Mouse (Mus musculus) kidney, postnatal 36 days (tissue): ENCODE measurements at regions not wholly inside any gene's neighbourhood (a gene's known extent, or its start where the extent isn't known, plus 50 kb on each side); places are given as distances from the start of the nearest gene placed in this dataset.
A peak's percentile ranks its signal among the peaks of the same experiment; 100 is the strongest.

Source experiments
- DNase-seq, 2 experiments: peaks; one replicate each; pipeline ENCODE4 v3.0.0; 2021 to 2022; ENCODE audit warnings: mixed read lengths in 2 of 2

DNA sequence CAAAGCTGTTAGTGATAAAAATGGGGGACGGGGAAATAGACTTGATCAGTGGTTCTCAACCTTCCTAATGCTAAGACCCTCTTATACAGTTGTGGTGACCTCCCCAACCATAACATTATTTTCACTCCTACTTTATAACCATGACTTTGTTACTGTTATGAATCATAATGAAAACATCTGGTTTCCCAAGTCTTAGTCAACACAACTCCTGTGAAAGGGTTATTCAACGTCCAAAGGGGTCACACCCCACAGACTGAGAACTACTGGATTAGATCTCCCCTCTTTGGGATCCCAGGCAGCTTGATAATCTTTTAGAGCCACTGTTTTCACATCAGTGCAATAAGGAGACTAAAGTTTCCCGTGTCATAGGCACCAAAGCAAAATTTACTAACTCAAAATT lies 141.1 kb upstream of the Fndc3a start:
- DNase-seq: no peak

DNA sequence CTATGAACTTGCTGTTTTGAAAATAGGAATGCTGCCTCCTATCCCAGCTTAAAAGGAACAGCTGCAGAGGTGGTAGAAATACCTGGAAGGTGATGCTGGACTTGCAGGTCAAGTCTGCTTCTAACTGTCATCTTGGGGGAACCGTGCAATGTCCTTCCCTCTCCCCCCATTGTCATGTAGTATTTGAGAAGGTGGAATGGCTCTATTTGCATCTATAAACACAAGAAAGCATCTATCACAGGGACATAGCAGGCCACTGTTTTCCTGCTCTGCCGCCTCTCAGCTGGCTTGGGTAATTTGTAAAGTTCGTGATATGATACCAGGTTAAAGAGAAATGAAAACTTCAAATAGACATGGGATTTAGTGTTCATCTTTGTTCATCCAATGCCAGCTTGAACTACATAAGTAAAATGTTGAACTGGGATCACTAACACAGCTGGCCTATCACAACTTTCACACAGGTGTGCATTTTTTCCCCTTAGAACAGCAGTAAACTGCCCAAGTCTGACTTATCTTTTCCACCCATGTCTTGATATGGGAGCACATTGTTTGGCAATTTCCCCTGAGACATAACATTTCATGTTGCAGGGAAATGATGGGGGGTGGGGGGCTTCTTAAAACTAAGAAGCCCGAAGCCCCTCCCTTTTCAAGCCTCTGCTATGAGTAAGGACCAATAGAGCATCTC lies 138.6 kb upstream of the Fndc3a start:
- no peak for DNase-seq

DNA sequence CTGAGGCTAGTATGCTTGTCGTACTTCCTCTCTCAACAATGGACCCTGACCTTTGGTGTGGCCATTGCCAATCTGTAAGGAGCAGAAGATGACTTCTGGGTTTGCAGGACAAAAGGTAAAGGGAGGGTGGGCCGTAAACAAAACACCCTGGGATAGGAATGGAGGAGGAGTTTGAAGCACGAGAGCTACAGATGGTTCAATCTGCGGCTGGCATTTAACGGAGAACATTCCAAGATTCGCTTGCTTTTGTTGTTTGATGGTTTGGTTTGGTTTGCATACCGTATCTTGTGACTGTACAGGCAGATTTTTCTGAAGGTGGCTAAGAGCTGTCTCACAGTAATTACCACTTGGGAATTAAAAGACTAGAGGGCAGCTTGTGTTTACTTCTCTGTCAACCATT lies 137.7 kb upstream of the Fndc3a start:
- no peak for DNase-seq

DNA sequence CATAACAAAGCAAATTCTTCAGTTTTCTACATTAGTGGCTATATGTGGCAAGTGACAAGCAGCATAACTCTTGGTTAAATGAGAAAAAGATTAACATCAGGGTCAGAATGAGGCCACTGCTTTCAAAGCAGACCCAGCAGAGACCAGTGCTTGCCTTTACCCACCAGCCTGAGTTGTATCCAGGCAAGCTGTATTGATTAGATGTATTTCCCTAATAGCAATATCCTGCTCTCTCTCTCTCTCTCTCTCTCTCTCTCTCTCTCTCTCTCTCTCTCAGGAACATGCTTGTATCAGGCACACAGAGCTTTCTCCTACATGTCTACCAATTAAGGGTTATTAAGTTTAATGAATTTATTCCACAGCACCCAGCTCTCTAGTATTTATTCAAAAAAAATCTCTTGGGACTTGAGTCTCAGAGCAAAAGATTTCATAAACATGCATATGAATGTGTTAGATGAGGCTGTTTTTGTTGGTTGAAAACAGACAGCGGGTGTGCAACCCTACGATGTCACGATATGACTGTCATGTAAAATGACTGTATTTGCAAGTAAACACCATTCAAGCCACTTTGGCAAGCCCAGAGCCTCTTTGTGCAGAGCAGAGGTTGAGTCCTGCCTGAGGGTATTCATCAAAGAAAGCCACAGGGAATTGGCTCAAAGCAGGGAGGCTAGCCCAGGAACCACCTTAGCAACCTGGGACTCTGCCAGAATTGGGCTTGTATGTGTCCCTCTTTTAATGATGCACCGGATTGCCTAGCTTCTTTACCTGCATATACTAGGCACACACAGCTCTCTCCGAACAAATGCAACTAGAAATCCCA lies 136.0 kb upstream of the Fndc3a start:
- no peak for DNase-seq

DNA sequence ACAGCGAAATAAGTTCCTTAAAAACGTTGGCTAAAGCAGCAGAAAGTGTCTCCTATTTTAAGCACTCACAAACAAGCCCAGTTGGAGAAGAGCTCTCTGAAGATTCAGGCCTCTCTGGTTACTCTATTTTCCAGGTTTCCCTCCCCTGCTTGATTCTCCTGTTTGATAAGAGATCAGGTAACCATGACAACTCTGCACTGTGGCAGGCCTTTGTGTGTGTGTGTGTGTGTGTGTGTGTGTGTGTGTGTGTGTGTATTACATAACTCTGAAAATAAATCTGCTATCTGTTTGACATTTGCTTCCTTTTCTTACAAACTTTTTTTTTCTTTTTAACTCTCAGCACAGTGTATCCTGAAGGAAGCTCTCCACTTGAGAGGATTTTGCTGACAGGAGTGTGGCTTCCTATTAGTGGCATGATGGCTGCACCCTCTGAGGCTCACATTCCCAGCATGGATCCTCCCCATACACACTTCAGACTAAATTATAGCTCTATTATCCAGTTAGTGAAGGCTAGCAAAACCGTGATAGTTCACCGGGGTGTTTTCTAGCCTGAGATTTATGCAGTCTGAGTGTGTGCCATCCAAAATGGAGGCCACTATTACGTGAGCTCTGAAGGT lies 135.1 kb upstream of the Fndc3a start:
- DNase-seq: no peak

DNA sequence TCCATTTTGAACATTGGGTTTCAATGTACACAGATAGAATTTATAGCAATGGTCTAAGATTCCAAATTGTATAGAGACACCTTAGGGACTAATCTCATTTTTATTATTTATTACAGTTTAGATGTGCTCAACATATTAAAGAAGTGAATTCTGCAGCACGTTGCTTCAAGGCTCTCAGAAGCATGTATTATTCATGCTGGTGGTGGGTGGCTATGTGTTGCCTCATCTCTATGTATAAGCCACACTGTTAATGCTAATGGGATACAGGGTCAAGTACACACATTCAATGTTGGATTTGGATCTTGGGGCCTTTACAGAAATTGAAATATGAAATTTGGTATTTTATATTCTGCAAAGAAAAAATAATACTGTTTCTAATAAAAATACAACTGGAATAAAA lies 131.9 kb upstream of the Fndc3a start:
- no peak for DNase-seq

DNA sequence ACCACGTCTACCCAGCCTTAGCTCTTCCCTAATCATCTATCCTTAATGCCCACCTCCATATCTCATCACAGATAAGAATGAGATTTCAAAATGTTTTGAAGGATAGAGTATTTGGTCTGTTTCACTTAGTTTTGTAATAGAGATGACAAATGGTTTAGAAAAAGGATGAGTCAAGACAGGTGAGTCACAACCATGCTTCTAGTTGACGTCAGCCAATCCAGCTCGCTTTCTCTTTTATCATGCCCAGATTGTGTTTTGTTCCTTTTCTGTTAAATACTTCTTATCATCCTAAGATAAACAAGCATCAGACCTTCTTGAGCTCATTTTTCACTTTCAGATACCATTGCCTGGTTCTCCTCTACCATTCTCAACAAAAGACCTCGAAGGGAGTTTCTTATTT lies 125.4 kb upstream of the Fndc3a start:
- no peak for DNase-seq

DNA sequence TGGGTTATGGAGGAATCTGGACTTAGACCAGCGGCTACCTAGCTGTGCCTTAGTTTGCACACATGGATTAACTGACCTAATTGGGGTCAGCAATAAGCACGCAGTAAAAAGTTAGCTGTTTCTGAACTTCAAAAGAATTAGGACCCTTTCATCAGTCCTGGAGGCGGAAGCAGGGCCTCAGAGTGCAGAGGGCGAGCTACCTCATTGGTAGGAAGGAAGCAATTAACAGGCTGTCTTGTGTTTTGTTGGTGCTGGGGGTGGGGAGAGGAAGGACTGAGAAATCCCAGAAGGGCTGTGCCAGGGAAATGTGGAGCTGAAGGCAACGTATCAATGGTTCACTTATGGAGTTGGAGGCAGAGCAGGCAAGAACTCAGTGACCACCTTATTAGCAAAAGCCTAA lies 119.5 kb upstream of the Fndc3a start:
- DNase-seq: peak in 1 of 2 experiments; percentile 2

DNA sequence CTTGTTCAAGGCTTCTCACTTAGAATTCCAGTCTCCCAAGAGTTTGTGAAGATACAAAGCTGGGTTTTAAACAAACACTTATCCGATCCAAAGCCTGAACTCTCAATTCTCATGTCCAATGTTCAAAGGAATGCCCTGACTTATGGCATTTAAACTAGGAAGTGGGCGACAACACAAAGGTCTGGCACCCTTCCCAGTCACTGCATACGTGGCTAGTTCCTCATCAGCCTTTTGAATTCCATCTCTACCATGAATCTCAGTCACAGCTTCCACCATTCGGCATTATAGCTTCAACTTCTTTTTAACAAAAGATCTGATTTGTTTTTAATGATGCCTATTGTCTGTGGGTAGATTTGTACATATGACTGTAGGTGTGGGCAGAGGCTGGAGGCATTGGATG lies 115.7 kb upstream of the Fndc3a start:
- peak in 1 of 2 experiments; percentile 7 for DNase-seq

DNA sequence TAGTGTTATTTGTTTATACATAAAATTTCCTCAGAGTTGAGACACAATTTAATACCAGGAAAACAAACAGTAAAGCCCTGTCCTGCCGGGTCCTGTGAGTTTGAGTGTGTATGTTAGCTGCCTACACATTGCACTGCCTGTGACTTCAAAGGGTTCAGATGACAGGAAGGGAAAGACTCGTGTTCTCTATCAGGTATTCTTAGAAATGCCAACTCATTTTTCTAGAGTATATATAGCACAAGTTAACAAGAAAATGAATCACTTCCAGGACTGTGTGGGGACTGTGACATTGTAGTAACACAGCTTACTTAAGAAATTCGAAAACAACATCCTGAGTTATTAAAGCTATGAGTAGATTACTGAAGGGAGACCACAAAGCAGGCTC lies 112.4 kb upstream of the Fndc3a start:
- DNase-seq: no peak

DNA sequence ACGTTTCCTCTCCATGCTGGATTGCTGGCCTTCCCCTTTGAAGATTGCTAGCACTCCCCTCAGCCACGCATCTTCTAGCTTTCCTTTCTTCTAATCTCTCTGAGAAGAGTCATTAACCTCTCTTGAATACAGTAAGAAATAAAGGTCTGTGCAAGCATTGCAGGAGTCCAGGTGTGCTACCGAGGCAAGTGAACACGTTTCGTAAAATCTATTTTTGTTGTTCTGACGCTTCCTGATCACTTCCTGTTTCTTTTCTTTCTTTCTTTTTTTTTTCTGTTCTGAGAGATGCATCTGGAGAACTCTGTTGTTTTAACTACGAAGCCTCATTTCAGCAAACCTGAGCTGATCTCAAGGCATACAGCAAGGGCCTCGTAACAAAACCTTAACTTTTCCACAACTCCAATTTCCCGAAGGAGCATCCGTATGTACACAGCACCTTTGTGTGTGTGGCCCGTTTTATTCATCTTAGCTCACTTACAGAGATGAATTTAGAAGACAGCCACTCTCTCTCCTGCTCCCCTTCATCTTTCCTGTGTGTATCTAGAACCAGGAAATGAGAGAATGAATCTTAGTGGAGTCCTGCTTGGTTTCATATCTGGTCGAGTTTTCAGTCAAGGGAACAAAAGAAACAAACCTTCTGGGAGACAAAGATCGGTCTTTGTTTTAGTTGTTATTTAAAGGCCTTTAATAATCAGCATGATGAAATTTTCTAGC lies 111.9 kb upstream of the Fndc3a start:
- no peak for DNase-seq

DNA sequence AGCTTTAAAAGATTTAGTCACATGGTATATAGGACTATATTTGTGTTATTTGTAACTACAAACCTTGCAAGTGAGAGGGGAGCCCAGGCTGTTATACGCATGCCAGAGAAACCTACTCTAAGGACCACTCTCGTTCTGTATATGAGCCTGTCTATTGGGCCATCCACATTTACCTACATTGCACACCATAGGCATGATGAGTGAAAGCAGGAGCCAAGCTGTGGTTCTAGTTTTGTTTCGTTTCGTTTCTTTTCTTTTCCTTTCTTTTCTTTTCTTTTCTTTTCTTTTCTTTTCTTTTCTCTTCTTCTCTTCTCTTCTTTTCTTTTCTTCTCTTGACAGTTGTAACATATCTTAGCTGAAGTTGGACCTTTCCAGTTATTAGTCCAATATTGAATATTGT lies 109.2 kb upstream of the Fndc3a start:
- DNase-seq: no peak

DNA sequence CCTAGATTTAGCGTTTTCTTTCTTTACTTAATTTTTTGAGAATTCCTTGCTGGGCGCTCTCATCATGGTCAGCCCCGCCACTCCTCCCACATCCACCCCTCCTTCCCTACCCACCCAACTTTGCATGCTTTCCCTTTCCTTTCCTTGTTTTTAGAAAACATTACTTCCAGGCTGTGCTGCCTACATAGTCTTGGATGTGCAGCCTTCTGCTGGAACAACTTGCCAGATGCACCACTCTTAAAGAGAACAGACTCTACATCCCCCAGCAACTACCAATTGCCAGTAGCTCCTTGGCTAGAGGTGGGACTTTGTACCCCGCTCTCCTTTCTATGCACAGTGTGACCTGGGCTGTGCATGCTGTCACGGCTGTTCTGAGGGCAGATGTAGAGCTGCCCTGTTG lies 108.0 kb upstream of the Fndc3a start:
- DNase-seq: no peak

DNA sequence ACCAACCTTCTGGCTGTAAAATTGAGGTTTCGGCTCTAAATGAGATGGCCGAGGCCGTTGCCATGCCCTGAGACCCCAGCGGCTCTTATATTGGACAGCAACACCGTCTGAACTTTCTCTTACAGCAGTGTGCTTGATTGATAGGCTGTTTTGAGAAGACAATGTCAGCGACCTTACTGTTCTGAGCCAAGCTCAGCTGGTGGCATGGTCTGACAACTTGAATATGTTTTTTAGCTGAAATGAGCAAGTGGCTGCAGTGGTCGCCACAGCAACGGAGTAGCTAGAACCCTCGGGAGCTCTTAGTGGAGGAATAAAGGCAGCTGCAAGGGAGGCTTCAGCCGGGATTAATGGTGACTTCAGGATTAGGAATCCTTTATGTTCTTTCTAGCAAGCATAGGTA lies 107.0 kb upstream of the Fndc3a start:
- no peak for DNase-seq

DNA sequence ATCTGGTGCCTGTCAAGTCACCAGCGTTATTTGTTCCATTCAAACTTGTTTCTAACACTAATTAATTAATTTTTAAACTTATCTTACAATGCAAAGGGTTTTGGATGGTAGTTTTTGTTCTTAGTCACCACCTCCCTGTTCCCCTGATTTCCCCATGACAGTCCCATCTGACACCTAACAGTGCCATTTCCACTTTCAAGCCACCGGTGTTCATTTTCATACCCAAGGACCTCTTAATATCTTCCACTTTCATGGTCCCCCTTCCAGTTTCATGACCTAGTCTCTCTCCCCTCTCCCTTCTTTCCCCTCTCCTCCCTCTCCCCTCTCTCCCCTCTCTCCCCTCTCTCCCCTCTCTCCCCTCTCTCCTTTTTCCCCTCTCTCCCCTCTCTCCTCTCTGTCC lies 99.3 kb upstream of the Fndc3a start:
- no peak for DNase-seq

DNA sequence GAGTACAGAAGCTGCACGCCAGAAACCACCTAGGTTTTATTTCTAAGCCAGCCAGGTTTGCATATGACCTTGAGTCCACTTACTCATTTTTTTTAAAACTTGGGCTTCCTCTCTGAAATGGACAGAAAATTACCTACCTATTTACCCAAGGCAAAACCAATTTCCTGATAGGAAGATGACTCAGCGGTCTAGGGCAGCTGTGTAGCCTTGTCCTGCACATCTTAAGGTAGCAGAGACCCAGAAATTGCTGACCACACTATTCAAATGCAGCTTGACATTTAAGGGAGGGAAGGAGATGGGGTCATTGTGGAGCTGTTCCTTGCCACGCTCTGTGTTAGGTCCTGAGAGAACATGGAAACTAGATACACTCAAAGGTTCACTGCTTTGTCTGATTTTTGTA lies 98.1 kb upstream of the Fndc3a start:
- DNase-seq: no peak

DNA sequence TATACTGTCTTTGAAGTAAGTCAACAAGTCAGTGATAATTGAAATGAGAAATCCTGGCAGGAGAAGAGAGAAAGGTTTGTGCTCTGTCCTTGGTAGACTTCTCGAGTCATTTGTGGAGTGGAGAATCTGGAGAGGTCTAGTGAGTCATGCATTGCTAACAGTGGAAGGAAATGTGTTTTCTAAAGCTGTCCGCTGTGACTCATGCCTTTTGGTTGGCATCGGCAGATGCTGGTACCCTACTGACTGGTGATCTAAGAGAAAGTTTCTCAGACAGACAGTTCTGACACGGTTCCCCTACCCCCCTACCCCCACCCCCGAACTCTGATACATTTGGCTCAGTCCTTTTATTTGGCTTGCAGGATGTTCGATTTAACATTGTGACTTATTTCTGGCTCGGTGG lies 97.5 kb upstream of the Fndc3a start:
- no peak for DNase-seq

DNA sequence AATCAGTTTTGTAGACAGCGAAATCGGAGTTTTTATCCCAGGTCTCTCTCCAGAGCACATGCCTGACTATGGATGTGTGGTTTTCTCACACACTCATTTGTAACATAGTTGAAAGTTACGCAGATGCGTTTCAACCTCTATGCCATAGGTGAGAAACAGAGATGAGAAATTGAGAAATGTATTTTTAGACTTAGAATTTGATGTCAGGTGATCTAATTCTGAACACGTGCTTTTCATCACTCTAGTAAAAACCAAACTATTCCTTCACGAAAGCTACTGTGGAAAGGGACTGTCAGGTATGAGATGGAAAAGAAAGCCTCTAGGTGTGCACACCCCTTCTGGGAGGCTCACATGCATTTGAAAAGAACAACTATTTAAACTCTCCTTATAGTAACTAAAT lies 96.8 kb upstream of the Fndc3a start:
- no peak for DNase-seq

DNA sequence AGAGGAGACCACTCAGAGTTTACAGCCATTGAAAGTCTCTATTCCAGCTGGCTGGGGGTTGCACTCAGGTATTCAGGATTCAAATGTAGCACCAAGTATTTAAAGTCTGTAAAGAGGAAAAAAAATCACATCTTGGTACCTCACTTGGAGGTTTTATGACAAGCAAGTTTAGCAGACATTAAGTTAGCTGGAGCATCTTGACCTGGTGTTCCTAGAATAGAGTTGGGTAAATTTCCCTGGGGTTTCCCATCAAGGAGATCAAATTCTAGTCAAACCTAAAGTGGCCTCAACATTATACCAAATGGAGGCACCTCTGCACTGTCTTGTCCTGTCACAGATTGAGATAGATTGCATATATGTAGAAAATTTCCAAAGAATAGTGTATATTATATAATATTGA lies 93.8 kb upstream of the Fndc3a start:
- no peak for DNase-seq

DNA sequence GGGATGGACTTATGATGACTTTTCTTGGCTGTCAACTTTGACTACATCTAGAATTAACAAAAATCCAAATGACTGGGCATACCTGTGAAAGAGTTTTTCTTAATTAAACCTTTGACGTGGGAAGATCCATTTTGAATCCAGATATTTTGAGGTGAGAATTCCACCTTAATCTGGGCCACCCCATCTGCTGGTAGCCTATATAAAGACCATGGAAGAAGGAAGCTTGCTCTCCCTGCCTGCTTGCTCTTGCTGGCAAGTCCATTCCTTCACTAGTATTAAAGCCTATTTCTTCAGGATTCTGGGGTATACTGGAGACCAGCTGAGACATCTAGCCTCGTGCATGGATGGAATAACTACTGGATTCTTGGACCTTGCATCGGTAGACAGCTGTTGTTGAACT lies 80.9 kb upstream of the Fndc3a start:
- no peak for DNase-seq

DNA sequence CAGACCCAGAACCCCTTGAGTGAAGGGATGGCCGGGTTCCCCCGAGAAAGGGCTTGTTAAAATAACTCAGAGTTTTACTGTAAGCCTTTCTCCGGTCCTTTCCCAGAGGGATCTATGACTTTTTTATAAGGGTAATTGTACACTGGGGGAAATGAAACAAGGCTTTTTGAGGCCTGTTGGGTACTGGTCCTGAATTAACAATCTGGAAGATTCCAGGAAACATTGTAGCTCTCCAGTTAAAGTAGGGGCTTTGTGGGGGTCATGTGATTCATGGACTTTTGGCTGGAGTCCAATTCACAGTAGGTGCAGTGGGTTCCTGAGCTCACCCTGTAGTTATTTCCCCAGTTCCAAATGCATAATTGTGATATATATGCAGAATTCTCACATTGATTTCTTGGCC lies 77.1 kb upstream of the Fndc3a start:
- no peak for DNase-seq

DNA sequence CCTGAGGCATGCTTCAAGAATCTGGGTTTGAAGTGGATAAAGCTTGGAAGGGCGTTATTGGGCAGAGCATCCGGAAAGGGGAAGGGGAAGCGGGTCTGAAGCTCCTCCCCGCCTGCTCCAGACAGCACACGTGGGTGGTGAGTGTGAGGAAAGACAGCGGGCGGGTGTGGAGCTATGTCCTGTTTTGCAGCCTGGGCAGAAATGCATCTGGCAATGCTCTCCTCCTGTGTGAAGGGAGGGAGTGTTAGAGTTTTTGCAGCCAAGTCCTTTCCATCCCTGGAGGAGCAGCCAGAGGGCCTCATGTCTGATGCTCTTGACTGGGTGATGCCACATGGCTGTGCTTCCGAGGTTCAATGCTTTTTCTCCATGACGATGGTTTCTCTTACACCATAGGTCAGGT lies 73.4 kb upstream of the Fndc3a start:
- DNase-seq: peak in 1 of 2 experiments; percentile 22

DNA sequence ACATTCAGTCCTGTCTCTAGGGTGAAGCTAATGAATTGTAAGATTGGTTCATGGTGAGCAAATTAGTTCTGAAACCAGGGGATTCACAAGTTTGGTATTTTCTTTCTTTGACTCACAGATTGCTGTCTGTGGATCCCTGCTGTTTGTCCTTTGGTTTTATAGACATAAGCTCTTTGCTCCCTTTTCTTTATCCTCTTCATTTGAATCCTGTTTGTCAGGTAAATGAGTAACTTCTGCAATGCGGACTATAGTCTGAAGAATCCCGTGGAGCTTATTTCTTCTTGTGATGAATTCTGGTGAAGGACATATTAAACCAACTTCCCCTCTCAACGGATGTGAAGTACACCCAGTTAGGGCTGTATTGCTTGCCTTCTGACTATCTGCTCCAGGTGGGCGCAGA lies 69.6 kb upstream of the Fndc3a start:
- DNase-seq: peak in 1 of 2 experiments; percentile 30

DNA sequence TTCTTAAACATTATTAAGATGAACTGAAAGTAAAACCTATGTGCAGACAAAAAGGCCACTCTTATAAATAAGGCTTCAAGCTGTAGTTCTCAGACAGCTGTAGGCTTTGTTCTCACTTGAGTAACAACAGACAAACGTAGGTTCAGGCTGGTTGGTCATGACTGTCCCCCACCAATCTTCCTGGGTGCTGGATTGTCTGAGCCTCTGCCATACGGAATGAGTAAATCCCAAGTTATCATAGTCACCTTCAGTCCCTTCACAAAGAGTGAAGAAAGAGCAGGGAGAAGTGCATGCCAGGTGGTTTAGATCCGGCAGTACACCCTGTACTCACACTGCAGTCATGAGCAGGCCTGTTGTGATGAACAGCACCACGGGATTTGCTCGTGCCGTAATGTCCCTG lies 69.0 kb upstream of the Fndc3a start:
- peak in 1 of 2 experiments; percentile 28 for DNase-seq
